Mouse (Mus musculus): Measurements from ENCODE around the gene Sema4d. TPM values are rescaled to one million over a fixed set of nuclear protein-coding genes. Genes with fewer than 3 reads are reported as not detected.

The Sema4d gene
- polyA plus RNA-seq, 1 experiment from 2014 or later = 9.8 TPM

GRCm38 (mm10) chr13:51800921-51801320 lies 7.4 kb upstream of the Sema4d start:
- Histone ChIP-seq H3K4me3 (ENCODE audit: low read length) (no peak overlapping the region), H3K36me3 (ENCODE audit: control insufficient read depth, insufficient read depth, low read length) (no peaks in the 10 kb centered on the region), H3K4me2 (ENCODE audit: low read depth, low read length) (no peak overlapping the region), H3K27me3 (ENCODE audit: control insufficient read depth, insufficient read depth, low read depth, low read length) (no peaks in the 10 kb centered on the region), H3K27ac (ENCODE audit: low read length) (no peak overlapping the region), H3K4me1 (replicated peaks; ENCODE audit: control insufficient read depth, insufficient read depth, low read length) (peaks cover 4% of the 10 kb centered on the region), H3K9me3 (ENCODE audit: control insufficient read depth, low read length) (no peaks in the 10 kb centered on the region), H3K9ac (ENCODE audit: low read length) (no peak overlapping the region)
- WGBS = 34% methylated on average over 9 of the region's 9 CpGs
- ATAC-seq (ENCODE audit: low read depth) = peak; percentile 34; the same call in 1 of the 2 replicates

DNA sequence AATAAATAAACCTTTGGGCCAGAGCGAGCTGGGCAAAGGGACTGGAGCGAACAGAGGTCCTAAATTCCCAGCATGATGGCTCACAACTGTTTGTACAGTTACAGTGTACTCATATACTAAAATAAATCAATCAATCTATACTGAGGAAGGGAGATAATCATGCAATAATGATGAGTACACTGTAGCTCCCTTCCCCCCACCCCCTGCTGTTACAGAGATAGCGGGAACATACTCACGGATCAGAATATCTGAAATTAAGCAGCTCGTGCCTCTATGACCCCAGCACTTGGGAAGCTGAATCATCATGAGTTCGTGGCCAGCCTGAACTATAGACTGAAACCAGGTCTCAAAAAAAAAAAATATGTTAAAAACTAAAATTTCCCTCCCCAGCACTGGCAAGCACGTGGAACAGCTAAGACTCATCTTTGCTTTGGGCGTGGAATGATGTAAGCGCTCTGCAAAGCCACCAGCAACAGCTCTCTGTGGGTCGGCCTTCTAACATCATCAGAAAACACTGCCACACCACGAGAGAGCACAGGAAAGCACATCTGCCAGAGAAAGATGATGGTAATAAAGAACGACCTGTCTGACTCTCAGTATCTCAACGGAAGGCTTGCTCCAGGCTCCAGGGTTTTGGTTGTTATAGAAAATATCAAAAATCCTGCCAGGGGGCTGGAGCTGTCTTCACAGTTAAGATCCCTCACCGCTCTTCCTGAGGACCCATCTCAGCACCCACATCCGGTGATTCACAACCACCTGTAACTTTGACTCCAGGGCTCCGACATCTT lies 6.4 kb upstream of the Sema4d start:
- H3K4me3 ChIP-seq (ENCODE audit: low read length) = no peak overlapping the region
- no peaks in the 10 kb centered on the region for H3K36me3 ChIP-seq (ENCODE audit: control insufficient read depth, insufficient read depth, low read length)
- peaks cover 4% of the 10 kb centered on the region for H3K4me1 ChIP-seq (replicated peaks; ENCODE audit: control insufficient read depth, insufficient read depth, low read length)
- no peaks in the 10 kb centered on the region for H3K27me3 ChIP-seq (ENCODE audit: control insufficient read depth, insufficient read depth, low read depth, low read length)
- WGBS = 77% methylated on average over 16 of the region's 16 CpGs
- no peak overlapping the region for H3K4me2 ChIP-seq (ENCODE audit: low read depth, low read length)
- ATAC-seq (ENCODE audit: low read depth) = no peak
- no peak overlapping the region for H3K27ac ChIP-seq (ENCODE audit: low read length)
- H3K9me3 ChIP-seq (ENCODE audit: control insufficient read depth, low read length) = no peaks in the 10 kb centered on the region
- H3K9ac ChIP-seq (ENCODE audit: low read length) = no peak overlapping the region

DNA sequence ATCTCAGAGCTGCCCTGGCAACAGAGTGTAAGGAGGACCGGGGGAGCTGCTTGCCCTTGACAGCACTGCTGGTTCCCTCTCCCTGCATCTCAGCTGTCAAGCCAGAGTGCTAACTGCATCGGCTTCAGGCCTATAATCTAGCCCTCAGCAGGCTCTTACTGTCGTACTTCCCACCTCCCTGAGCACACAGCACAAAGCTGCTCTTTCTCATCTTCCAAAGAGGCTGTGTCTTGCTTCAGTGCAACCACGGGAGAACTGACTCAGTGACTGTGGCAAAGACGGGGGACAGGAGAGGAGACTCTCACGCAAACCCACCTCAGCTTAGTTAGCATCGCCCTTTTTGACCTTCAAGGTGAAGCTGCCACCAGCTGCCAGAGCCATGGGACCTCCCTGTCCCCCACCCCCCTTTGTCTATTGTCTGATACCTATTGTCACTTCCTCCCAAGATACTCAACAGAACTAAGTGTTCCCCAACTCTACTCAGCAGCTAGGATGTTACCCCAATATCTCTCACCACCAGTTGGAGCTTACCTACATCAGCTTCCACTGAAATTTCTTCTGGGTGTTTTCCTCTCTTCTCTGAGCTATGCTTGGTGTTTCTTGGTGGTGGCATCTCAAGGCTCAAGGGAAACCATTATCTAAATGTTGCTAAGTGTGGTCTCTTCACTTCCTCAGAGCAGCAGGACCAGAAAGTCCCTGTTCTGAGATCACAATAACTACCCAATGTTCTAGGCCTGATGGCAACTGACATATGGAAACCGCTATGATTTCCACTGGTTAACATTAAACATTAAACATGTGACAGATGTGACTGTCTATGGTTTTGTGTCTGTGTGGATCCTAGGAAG lies 4.6 kb upstream of the Sema4d start:
- Histone ChIP-seq H3K9me3 (ENCODE audit: control insufficient read depth, low read length) (no peaks in the 10 kb centered on the region), H3K9ac (ENCODE audit: low read length) (no peak overlapping the region), H3K4me1 (replicated peaks; ENCODE audit: control insufficient read depth, insufficient read depth, low read length) (peaks cover 7% of the 10 kb centered on the region), H3K4me2 (ENCODE audit: low read depth, low read length) (no peak overlapping the region), H3K27me3 (ENCODE audit: control insufficient read depth, insufficient read depth, low read depth, low read length) (no peaks in the 10 kb centered on the region), H3K27ac (ENCODE audit: low read length) (no peak overlapping the region), H3K36me3 (ENCODE audit: control insufficient read depth, insufficient read depth, low read length) (no peaks in the 10 kb centered on the region), H3K4me3 (ENCODE audit: low read length) (no peak overlapping the region)
- ATAC-seq (ENCODE audit: low read depth) = no peak
- WGBS = 61% methylated on average over 8 of the region's 8 CpGs

DNA sequence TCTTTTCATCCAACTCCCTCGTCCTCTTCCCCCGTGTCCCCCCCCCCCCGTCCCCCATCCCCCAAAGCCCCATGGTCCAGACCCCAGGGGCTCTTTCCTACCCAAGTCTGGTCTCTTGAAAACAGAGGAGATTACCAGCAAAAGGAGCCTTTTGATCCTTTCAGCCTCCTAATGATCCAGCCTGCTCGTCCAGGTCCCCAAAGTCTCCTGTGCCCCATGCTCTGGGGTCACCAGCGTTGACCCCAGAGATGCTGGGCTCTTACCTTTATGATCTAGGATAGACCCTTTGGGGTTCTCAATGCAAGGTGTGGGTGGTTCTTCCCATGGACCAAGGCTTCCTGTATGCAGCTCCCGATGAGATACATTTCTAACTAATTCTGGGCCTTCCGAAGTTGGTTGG lies 401 bp upstream of the Sema4d start:
- Histone ChIP-seq H3K4me3 (ENCODE audit: low read length) (peak overlapping the region; percentile 72), H3K27me3 (ENCODE audit: control insufficient read depth, insufficient read depth, low read depth, low read length) (no peaks in the 10 kb centered on the region), H3K9me3 (ENCODE audit: control insufficient read depth, low read length) (no peaks in the 10 kb centered on the region), H3K27ac (ENCODE audit: low read length) (no peak overlapping the region), H3K4me2 (ENCODE audit: low read depth, low read length) (peak overlapping the region; percentile 93; the same call in 1 of the 2 replicates), H3K9ac (ENCODE audit: low read length) (no peak overlapping the region), H3K36me3 (ENCODE audit: control insufficient read depth, insufficient read depth, low read length) (no peaks in the 10 kb centered on the region), H3K4me1 (replicated peaks; ENCODE audit: control insufficient read depth, insufficient read depth, low read length) (peaks cover 19% of the 10 kb centered on the region)
- ATAC-seq (ENCODE audit: low read depth) = no peak
- WGBS = 46% methylated on average over 6 of the region's 7 CpGs

GRCm38 (mm10) chr13:51792729-51793424 lies 670 bp downstream of the Sema4d start:
- Histone ChIP-seq H3K36me3 (ENCODE audit: control insufficient read depth, insufficient read depth, low read length) (no peaks in the 10 kb centered on the region), H3K4me1 (replicated peaks; ENCODE audit: control insufficient read depth, insufficient read depth, low read length) (peaks cover 19% of the 10 kb centered on the region), H3K4me2 (ENCODE audit: low read depth, low read length) (peak overlapping the region; percentile 93), H3K9ac (ENCODE audit: low read length) (peak overlapping the region; percentile 76), H3K9me3 (ENCODE audit: control insufficient read depth, low read length) (no peaks in the 10 kb centered on the region), H3K27ac (ENCODE audit: low read length) (peak overlapping the region; percentile 38; the same call in 1 of the 2 replicates), H3K4me3 (ENCODE audit: low read length) (peak overlapping the region; percentile 72), H3K27me3 (ENCODE audit: control insufficient read depth, insufficient read depth, low read depth, low read length) (no peaks in the 10 kb centered on the region)
- 1% methylated on average over 42 of the region's 43 CpGs for WGBS
- ATAC-seq (ENCODE audit: low read depth) = peak; percentile 54

- H3K9ac ChIP-seq (ENCODE audit: low read length) = peak overlapping the region; percentile 76
- peaks cover 19% of the 10 kb centered on the region for H3K4me1 ChIP-seq (replicated peaks; ENCODE audit: control insufficient read depth, insufficient read depth, low read length)
- 26% methylated on average over 11 of the region's 11 CpGs for whole genome bisulfite sequencing
Measured at GRCm38 (mm10) chr13:51792135-51792573, 1.4 kb downstream of the Sema4d start.

DNA sequence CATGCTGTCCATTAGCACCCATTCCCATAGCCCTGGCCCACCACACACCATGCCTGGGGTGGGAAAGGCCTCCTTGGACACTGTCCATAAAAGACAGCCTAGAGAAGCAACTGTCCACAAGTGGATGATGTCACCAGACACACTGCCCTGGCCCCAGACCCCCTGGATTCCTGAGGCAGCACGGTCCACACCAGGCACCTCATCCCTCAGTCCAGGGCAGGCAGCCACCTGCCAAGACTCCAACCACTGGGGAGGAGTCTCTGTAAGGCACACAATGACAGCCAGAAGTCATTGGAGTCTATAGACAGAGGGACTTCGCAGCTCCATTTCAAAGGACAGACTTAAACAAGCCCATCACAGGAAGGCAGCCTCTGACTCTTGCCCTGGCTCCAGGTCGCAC lies 1.9 kb downstream of the Sema4d start:
- no peak overlapping the region for H3K27ac ChIP-seq (ENCODE audit: low read length)
- no peak overlapping the region; the same call in 1 of the 2 replicates for H3K9ac ChIP-seq (ENCODE audit: low read length)
- no peak overlapping the region for H3K4me3 ChIP-seq (ENCODE audit: low read length)
- H3K4me1 ChIP-seq (replicated peaks; ENCODE audit: control insufficient read depth, insufficient read depth, low read length) = peaks cover 19% of the 10 kb centered on the region
- H3K9me3 ChIP-seq (ENCODE audit: control insufficient read depth, low read length) = no peaks in the 10 kb centered on the region
- H3K4me2 ChIP-seq (ENCODE audit: low read depth, low read length) = peak overlapping the region; percentile 93; the same call in 1 of the 2 replicates
- no peaks in the 10 kb centered on the region for H3K36me3 ChIP-seq (ENCODE audit: control insufficient read depth, insufficient read depth, low read length)
- ATAC-seq (ENCODE audit: low read depth) = no peak
- no peaks in the 10 kb centered on the region for H3K27me3 ChIP-seq (ENCODE audit: control insufficient read depth, insufficient read depth, low read depth, low read length)
- WGBS = 56% methylated on average over 3 of the region's 3 CpGs

More at GRCm38 (mm10) chr13:51792135-51792573, 1.4 kb downstream of the Sema4d start:
- Histone ChIP-seq H3K27ac (ENCODE audit: low read length) (no peak overlapping the region), H3K4me2 (ENCODE audit: low read depth, low read length) (peak overlapping the region; percentile 93), H3K4me3 (ENCODE audit: low read length) (peak overlapping the region; percentile 72), H3K27me3 (ENCODE audit: control insufficient read depth, insufficient read depth, low read depth, low read length) (no peaks in the 10 kb centered on the region), H3K9me3 (ENCODE audit: control insufficient read depth, low read length) (no peaks in the 10 kb centered on the region), H3K36me3 (ENCODE audit: control insufficient read depth, insufficient read depth, low read length) (no peaks in the 10 kb centered on the region)
- no peak for ATAC-seq (ENCODE audit: low read depth)

- Histone ChIP-seq H3K9me3 (ENCODE audit: control insufficient read depth, low read length) (no peaks in the 10 kb centered on the region), H3K4me3 (ENCODE audit: low read length) (no peak overlapping the region), H3K27ac (ENCODE audit: low read length) (no peak overlapping the region), H3K4me2 (ENCODE audit: low read depth, low read length) (no peak overlapping the region), H3K4me1 (replicated peaks; ENCODE audit: control insufficient read depth, insufficient read depth, low read length) (peaks cover 19% of the 10 kb centered on the region), H3K9ac (ENCODE audit: low read length) (no peak overlapping the region), H3K27me3 (ENCODE audit: control insufficient read depth, insufficient read depth, low read depth, low read length) (no peaks in the 10 kb centered on the region), H3K36me3 (ENCODE audit: control insufficient read depth, insufficient read depth, low read length) (no peaks in the 10 kb centered on the region)
- no peak for ATAC-seq (ENCODE audit: low read depth)
- 47% methylated on average over 5 of the region's 5 CpGs for WGBS
Measured at GRCm38 (mm10) chr13:51790793-51791192, 2.8 kb downstream of the Sema4d start.
